Mouse (Mus musculus) small intestine, adult 2 months (tissue): ENCODE data around the gene Higd1b. TPM values are rescaled to one million over a fixed set of nuclear protein-coding genes. Genes with fewer than 3 reads are reported as not detected.

Source experiments
- H3K27ac ChIP-seq: fragments of 200-500 bp; 2 replicates; pipeline ENCODE4 v1.5.1; 2012; ENCODE audit warnings: low read depth, low read length, control low read depth, inconsistent platforms; ENCODE audit not compliant: insufficient read depth
- H3K27me3 ChIP-seq: fragments of 200-500 bp; 2 replicates; pipeline ENCODE4 v1.6.1; 2012; ENCODE audit warnings: mild to moderate bottlenecking, moderate library complexity, low read length, inconsistent platforms; ENCODE audit not compliant: control insufficient read depth, insufficient read depth
- H3K36me3 ChIP-seq: fragments of 200-500 bp; 2 replicates; pipeline ENCODE4 v1.6.1; 2012; ENCODE audit warnings: mild to moderate bottlenecking, low read length, control low read depth, inconsistent platforms; ENCODE audit not compliant: control insufficient read depth, insufficient read depth
- H3K4me1 ChIP-seq: fragments of 200-500 bp; 2 replicates; pipeline ENCODE4 v1.6.1; 2012; ENCODE audit warnings: low read length, inconsistent platforms, mixed read lengths; ENCODE audit not compliant: control insufficient read depth, insufficient read depth, insufficient read length
- H3K4me3 ChIP-seq: fragments of 200-500 bp; 2 replicates; pipeline ENCODE4 v1.5.1; 2012; ENCODE audit warnings: low read depth, mild to moderate bottlenecking, control low read depth, inconsistent platforms, low read length, moderate library complexity
- CTCF ChIP-seq: fragments of 200-500 bp; IDR thresholded peaks from 2 replicates; pipeline ENCODE4 v1.5.1; 2012; ENCODE audit warnings: low read depth, mild to moderate bottlenecking, control low read depth, inconsistent platforms, low read length, moderate library complexity, mixed read lengths; ENCODE audit not compliant: insufficient replicate concordance, insufficient read length; ENCODE audit errors: extremely low read depth
- POLR2A ChIP-seq: fragments of 200-500 bp; IDR thresholded peaks from 2 replicates; pipeline ENCODE4 v1.6.1; 2012; ENCODE audit warnings: low read depth, mild to moderate bottlenecking, control low read depth, inconsistent platforms, low read length, moderate library complexity
- WGBS: fragments of 180-500 bp; shearing (Covaris S2); methylation state at CpG from one replicate; pipeline ENCODE4 v1.1.7; 2018; 5-methylcytosine and 5-hydroxymethylcytosine counted together
- polyA plus RNA-seq: library from polyadenylated mRNA; depleted of rRNA; stranded (reverse); fragments of >200 nt; gene quantifications from 2 replicates; pipeline ENCODE4 v1.2.3, GENCODE M21; 2012

Gene Higd1b
- polyA plus RNA-seq, 1 experiment: not detected

- TF ChIP-seq POLR2A: no peak
- Histone ChIP-seq H3K4me1 (no peaks in the 10 kb centered on the region), H3K27me3 (no peaks in the 10 kb centered on the region), H3K4me3 (no peak overlapping the region), H3K36me3 (peaks cover 46% of the 10 kb centered on the region), H3K27ac (no peak overlapping the region)
- WGBS: 93% methylated on average over 8 of the region's 8 CpGs
Measured at GRCm38 (mm10) chr11:102859933-102860332, 24.3 kb downstream of the Higd1b start.

- H3K27me3 ChIP-seq: no peaks in the 10 kb centered on the region
- H3K27ac ChIP-seq: no peak overlapping the region
- WGBS: 21% methylated on average over 4 of the region's 4 CpGs
- H3K36me3 ChIP-seq: peaks cover 50% of the 10 kb centered on the region
- H3K4me3 ChIP-seq: no peak overlapping the region
- H3K4me1 ChIP-seq: no peaks in the 10 kb centered on the region
- TF ChIP-seq CTCF (no peak), POLR2A (no peak)
Measured at GRCm38 (mm10) chr11:102864272-102864671, 28.6 kb downstream of the Higd1b start.

- Histone ChIP-seq H3K4me1 (peaks cover under 1% of the 10 kb centered on the region; the same call in 1 of the 2 replicates), H3K36me3 (peaks cover 34% of the 10 kb centered on the region), H3K27me3 (no peaks in the 10 kb centered on the region), H3K4me3 (no peak overlapping the region), H3K27ac (no peak overlapping the region)
- WGBS: 90% methylated on average over 7 of the region's 7 CpGs
- TF ChIP-seq POLR2A: no peak
- TF ChIP-seq CTCF: no peak
Measured at GRCm38 (mm10) chr11:102874801-102875334, 39.2 kb downstream of the Higd1b start.

- Histone ChIP-seq H3K4me1 (peaks cover 6% of the 10 kb centered on the region; the same call in 1 of the 2 replicates), H3K27ac (no peak overlapping the region), H3K4me3 (no peak overlapping the region), H3K27me3 (no peaks in the 10 kb centered on the region), H3K36me3 (peaks cover 16% of the 10 kb centered on the region)
- TF ChIP-seq POLR2A (no peak), CTCF (no peak)
- 86% methylated on average over 2 of the region's 2 CpGs for WGBS
Measured at GRCm38 (mm10) chr11:102879558-102879957, 43.9 kb downstream of the Higd1b start.

- TF ChIP-seq POLR2A: peak; percentile 68
- no peak for TF ChIP-seq CTCF
- Histone ChIP-seq H3K27ac (peak within 1 kb of the TSS; percentile 89), H3K27me3 (no peaks in the 10 kb centered on the region), H3K4me1 (peaks cover 10% of the 10 kb centered on the region; the same call in 1 of the 2 replicates), H3K4me3 (peak within 1 kb of the TSS; percentile 85), H3K36me3 (peaks cover 10% of the 10 kb centered on the region)
- under 1% methylated on average over 62 of the region's 62 CpGs for whole genome bisulfite sequencing
Measured at GRCm38 (mm10) chr11:102880585-102881313, 45.1 kb downstream of the Higd1b start, which contains the start of the genes Eftud2 and Ccdc103. Gene Eftud2 (minus strand): TSS chr11:102880985. Gene Ccdc103 (plus strand): TSS chr11:102881204.

GRCm38 (mm10) chr11:102881314-102882198 lies 45.9 kb downstream of the Higd1b start:
- Histone ChIP-seq H3K27ac (no peak overlapping the region), H3K36me3 (peaks cover 8% of the 10 kb centered on the region), H3K4me3 (peak overlapping the region; percentile 85), H3K4me1 (peaks cover 10% of the 10 kb centered on the region; the same call in 1 of the 2 replicates), H3K27me3 (no peaks in the 10 kb centered on the region)
- TF ChIP-seq CTCF: no peak
- TF ChIP-seq POLR2A: no peak
- WGBS: 10% methylated on average over 13 of the region's 13 CpGs

- WGBS: 21% methylated on average over 10 of the region's 10 CpGs
- Histone ChIP-seq H3K36me3 (no peaks in the 10 kb centered on the region), H3K4me3 (no peak within 1 kb of the TSS), H3K4me1 (peaks cover 10% of the 10 kb centered on the region; the same call in 1 of the 2 replicates), H3K27ac (no peak within 1 kb of the TSS), H3K27me3 (no peaks in the 10 kb centered on the region)
- TF ChIP-seq POLR2A: no peak
- no peak for TF ChIP-seq CTCF
Measured at GRCm38 (mm10) chr11:102884616-102885219, 49.1 kb downstream of the Higd1b start, which contains the start of gene Fam187a. Gene Fam187a (plus strand): TSS chr11:102885169.
